Mouse (Mus musculus) left cerebral cortex, postnatal 14 days (tissue): Measurements from ENCODE around the gene Kras. TPM values are rescaled to one million over a fixed set of nuclear protein-coding genes. Genes with fewer than 3 reads are reported as not detected.

ENCODE experiments used
- DNase-seq, 2 experiments: peaks; one replicate each; pipeline ENCODE4 v3.0.0; 2021 to 2022; ENCODE audit warnings: low spot score in 2 of 2, mixed read lengths in 1 of 2
- intact Hi-C: fragments of 180-260 bp; cut with DNase I; formaldehyde crosslinking; loops from one replicate; pipeline ENCODE4 v1.15.1; 2025
- long read RNA-seq, 2 experiments: library from polyadenylated mRNA; stranded (forward); transcript quantifications; one replicate each; pipeline ENCODE4 v2.0.0; 2021
- total RNA-seq, 2 experiments: library from RNA; stranded (reverse); gene quantifications; 2 replicates each; pipeline ENCODE4 v1.2.3; 2021

The Kras gene
- total RNA-seq, result 10 to 100 TPM; 78.4 to 82.1 TPM
- long read RNA-seq, experiment 1, full-length matches to known transcripts, result 131 of 142 reads
- long read RNA-seq, experiment 1, partial matches to known transcripts, result 0 of 142 reads
- long read RNA-seq, experiment 1, other reads (novel, unspliced or antisense), result 11 of 142 reads
- long read RNA-seq, experiment 2, full-length matches to known transcripts, result 108 of 115 reads
- long read RNA-seq, experiment 2, partial matches to known transcripts, result 2 of 115 reads
- long read RNA-seq, experiment 2, other reads (novel, unspliced or antisense), result 5 of 115 reads

GRCm38 (mm10) chr6:145250185-145250791 is at the start of gene Kras:
Gene Kras (minus strand): TSS chr6:145250239.
- DNase-seq, result peak; percentile 80 to 88
- intact Hi-C loops, result loop anchor here (2.0 kb wide), 2 partner anchors 53 to 91 kb away; no protein-coding TSS in a partner anchor

GRCm38 (mm10) chr6:145297626-145298025 is 47.6 kb upstream of the Kras start:
- DNase-seq, result no peak
- intact Hi-C loops, result no loop called here

DNA sequence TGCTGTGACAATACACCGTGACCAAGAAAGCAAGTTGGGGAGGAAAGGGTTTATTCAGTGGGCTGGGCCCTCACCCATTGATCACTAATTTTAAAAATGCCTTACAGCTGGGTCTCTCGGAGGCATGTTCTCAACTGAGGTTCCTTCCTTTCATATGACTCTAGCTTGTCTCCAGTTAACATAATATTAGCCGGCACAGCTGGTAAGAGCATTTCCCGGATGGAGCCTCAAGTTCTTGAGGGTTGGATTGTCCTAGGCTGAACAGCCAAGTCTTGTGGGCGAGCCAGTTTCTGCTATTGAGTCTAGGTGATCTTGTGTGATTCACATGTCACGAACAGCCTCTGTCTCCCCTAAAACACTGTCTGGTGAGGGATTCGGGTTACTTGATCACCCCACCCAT is 46.9 kb upstream of the Kras start:
- no peak for DNase-seq
- intact Hi-C loops, result no loop called here

GRCm38 (mm10) chr6:145295171-145295570 is 45.1 kb upstream of the Kras start:
- intact Hi-C loops, result no loop called here
- DNase-seq, result no peak

GRCm38 (mm10) chr6:145293156-145293555 is 43.1 kb upstream of the Kras start:
- no peak for DNase-seq
- intact Hi-C loops, result no loop called here

GRCm38 (mm10) chr6:145291383-145292289 is 41.6 kb upstream of the Kras start:
- no peak for DNase-seq
- intact Hi-C loops, result no loop called here

GRCm38 (mm10) chr6:145285656-145286055 is 35.6 kb upstream of the Kras start:
- intact Hi-C loops, result no loop called here
- no peak for DNase-seq

DNA sequence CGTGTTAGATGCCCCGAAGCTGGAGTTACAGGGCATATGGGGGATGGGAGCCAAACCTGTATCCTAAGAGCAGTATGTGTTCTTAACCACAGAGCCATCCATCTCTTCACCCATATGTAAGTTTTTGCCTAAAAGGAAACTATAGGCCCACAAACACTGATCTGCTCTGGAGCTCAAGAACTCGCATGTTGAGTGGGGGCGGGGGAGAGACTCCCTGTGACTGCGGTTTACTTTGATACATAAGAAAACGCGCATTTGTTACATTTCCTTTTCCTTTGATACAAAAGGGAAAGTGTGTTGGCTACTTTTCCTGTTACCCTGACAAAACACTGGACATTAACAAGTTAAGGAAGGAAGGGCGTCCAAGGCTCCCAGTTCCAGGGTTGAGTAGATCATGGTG is 34.2 kb upstream of the Kras start:
- intact Hi-C loops, result no loop called here
- DNase-seq, result no peak

DNA sequence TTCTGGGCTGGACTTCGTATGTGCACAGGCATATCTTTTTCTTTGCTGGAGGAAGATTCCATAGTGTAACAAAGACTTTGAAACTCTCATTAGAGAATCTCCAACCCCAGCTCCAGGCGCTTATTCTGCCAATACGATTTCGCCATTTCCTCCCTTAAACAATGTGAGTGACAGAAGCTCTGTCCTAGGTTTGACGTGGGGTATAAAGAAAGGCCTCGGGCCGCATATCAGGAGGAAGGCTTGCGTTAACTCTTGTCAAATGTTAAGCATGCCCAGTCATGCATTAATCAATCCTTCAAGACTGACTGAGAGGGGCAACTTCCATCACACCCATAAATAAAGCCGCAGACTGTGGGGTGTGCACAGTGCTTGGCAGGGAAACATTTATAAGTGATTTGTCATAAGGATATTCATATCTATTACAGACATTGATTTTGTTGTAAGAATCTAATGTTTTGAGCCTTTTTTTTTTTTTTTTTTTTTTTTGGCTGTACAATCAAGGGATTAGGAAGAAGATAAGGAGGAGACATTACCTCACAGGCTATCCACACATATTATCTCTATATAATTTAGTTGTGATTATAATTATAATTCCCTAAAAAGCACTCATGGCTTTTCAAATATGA is 27.2 kb upstream of the Kras start:
- no peak for DNase-seq
- intact Hi-C loops, result no loop called here

- DNase-seq, result peak; percentile 33 to 39
- intact Hi-C loops, result no loop called here
Observed at GRCm38 (mm10) chr6:145276265-145276780, 26.3 kb upstream of the Kras start.

GRCm38 (mm10) chr6:145275586-145276219 is 25.7 kb upstream of the Kras start:
- DNase-seq, result no peak
- intact Hi-C loops, result no loop called here

DNA sequence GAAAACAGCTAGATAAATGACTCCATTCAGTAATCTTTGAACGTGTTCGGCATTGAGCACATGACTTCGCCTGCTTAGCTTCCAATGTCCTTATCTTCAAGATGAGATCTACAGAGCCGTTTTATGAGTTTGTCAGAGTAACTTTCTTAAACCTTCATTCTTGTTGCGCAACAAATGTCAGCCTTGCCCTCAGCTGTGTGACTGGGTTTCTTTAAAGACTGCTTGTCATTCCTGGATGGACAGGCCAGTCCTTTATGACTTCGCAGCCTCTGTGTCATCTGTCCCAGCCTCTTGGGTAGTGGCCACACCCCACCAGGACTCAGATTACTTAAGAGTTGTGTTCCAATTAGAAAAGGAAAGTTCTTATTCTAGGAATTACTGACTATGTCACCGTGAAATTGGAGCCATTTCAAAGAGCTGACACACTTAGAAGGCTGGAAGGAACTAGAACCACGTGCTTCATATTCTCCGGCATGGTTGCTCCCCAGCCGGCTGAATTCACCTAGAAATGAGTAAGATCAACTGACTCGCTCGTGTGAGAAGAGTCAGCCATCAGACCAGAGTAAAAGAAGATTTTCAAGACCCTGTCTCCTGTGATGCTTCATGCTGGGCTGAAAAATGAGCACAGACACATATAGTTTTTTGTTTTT is 24.1 kb upstream of the Kras start:
- DNase-seq, result no peak
- intact Hi-C loops, result no loop called here

DNA sequence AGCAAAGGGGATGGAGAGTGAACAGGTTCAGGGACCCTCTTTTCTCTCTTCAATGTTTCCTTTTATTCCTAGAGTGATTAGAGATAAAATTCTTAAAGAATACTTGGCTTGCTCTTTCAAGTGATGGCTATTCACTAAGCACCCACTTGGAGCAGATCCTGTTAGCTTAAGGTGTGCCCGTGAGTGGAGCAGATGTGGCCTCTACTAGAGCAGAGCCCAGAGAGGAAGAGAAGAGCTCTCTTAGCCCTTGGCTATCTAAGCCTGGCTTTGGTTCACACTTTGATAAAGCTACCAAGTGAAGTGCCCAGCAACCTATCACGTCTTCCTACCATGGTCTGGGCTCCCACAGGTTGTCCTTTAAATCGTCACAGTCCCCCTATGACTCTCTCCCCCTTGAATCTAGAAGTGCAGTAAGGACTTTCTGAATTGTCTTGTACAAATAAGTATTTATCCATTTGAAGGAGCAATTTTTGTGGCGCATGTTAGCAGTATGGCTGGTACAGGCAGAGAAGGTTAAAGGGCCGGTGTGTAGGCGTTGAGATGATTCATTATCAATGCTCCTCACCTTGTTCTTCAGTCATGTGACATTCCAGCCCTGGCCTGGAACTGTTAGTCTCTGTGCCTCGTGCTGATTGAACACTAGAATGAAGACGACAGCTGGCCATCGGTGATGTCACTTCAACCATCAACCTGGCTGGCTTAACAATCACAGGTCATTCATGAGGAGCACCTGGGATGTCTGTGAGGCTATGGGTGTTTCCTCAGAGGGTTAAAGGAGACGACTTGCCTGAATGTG is 22.3 kb upstream of the Kras start:
- intact Hi-C loops, result no loop called here
- DNase-seq, result no peak

- intact Hi-C loops, result no loop called here
- DNase-seq, result no peak
Observed at GRCm38 (mm10) chr6:145269313-145269845, 19.3 kb upstream of the Kras start.

GRCm38 (mm10) chr6:145267692-145268091 is 17.7 kb upstream of the Kras start:
- DNase-seq, result no peak
- intact Hi-C loops, result no loop called here

DNA sequence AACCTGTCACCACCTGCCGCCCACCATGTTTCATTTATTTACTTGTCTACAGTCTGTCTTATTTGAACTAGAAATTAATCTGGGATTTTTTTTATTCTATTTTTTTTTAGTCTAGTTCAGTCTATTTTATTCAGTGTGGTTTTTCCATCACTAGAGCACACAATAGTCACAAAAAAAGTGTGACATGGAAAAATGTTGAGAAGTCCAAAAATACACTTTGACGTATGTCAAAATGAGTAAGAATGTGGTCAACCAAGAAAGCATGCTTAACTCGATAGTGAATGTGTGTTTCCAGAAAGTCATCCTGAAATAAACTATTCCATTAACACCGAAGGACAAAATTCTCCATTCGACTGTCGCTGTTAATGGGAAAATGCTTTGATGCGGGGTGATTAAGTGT is 12.3 kb upstream of the Kras start:
- intact Hi-C loops, result no loop called here
- no peak for DNase-seq

- DNase-seq, result no peak
- intact Hi-C loops, result no loop called here
Observed at GRCm38 (mm10) chr6:145256701-145257073, 6.6 kb upstream of the Kras start.
